Mouse (Mus musculus) heart, embryonic 14.5 days (tissue): ENCODE results near the gene Krtap29-1. TPM values are rescaled to one million over a fixed set of nuclear protein-coding genes. Genes with fewer than 3 reads are reported as not detected.

ENCODE experiments used
- ATAC-seq: fragments of 200-750 bp; cut with Nextera tagmentation; 2 replicates; pipeline ENCODE4 v1.8.0; 2017; ENCODE audit warnings: low read depth, moderate TSS enrichment; ENCODE audit not compliant: insufficient number of reproducible peaks, insufficient read depth, low FRiP score
- H3K27ac ChIP-seq, 2 experiments: fragments of 200-500 bp in 1 of 2; fragments of 300-500 bp in 1 of 2; sonication (generic) in 1 of 2; replicated peaks in 1 of 2; 2 replicates each; pipeline ENCODE4 v1.5.1; 2012 to 2014; ENCODE audit warnings: low read depth in 2 of 2, low read length in 2 of 2, control low read depth in 1 of 2, mild to moderate bottlenecking in 1 of 2, mixed read lengths in 1 of 2; ENCODE audit not compliant: control insufficient read depth in 1 of 2, insufficient read depth in 1 of 2
- H3K27me3 ChIP-seq: fragments of 300-500 bp; sonication (generic); 2 replicates; pipeline ENCODE4 v1.6.1; 2014; ENCODE audit warnings: mild to moderate bottlenecking, low read length, control low read depth; ENCODE audit not compliant: control insufficient read depth, insufficient read depth
- H3K36me3 ChIP-seq: fragments of 300-500 bp; sonication (generic); 2 replicates; pipeline ENCODE4 v1.6.1; 2014; ENCODE audit warnings: mild to moderate bottlenecking, control low read depth, low read length, mixed read lengths; ENCODE audit not compliant: control insufficient read depth, insufficient read depth
- H3K4me1 ChIP-seq, 2 experiments: fragments of 200-500 bp in 1 of 2; fragments of 300-500 bp in 1 of 2; sonication (generic) in 1 of 2; 2 replicates each; pipeline ENCODE4 v1.6.1; 2012 to 2014; ENCODE audit warnings: low read length in 2 of 2, control low read depth in 1 of 2, mixed read lengths in 1 of 2; ENCODE audit not compliant: control insufficient read depth in 2 of 2, insufficient read depth in 2 of 2
- H3K4me2 ChIP-seq: fragments of 300-500 bp; sonication (generic); 2 replicates; pipeline ENCODE4 v1.6.1; 2014; ENCODE audit warnings: mild to moderate bottlenecking, low read length
- H3K4me3 ChIP-seq, 2 experiments: fragments of 200-500 bp in 1 of 2; fragments of 300-500 bp in 1 of 2; sonication (generic) in 1 of 2; 2 replicates each; pipeline ENCODE4 v1.5.1; 2012 to 2014; ENCODE audit warnings: low read length in 2 of 2, mild to moderate bottlenecking in 2 of 2, control low read depth in 1 of 2, low read depth in 1 of 2, moderate library complexity in 1 of 2; ENCODE audit not compliant: control insufficient read depth in 1 of 2, insufficient read depth in 1 of 2
- H3K9ac ChIP-seq: fragments of 300-500 bp; sonication (generic); 2 replicates; pipeline ENCODE4 v1.6.1; 2014; ENCODE audit warnings: mild to moderate bottlenecking, low read length
- H3K9me3 ChIP-seq: fragments of 300-500 bp; sonication (generic); 2 replicates; pipeline ENCODE4 v1.6.1; 2016; ENCODE audit warnings: low read length, control low read depth; ENCODE audit not compliant: control insufficient read depth
- WGBS: fragments of 180-500 bp; shearing (Covaris S2); extraction: QIAGEN DNeasy Blood & Tissue Kit; methylation state at CpG from one replicate; pipeline ENCODE4 v1.1.7; 2014; 5-methylcytosine and 5-hydroxymethylcytosine counted together
- polyA plus RNA-seq: library from polyadenylated mRNA; unstranded; fragments of >200 nt; fragmentation: Nextera tagmentation; extraction: Ambion mirVana; gene quantifications from 2 replicates; pipeline ENCODE4 v1.2.1, GENCODE M21; 2014

The Krtap29-1 gene
- not detected in 2 replicates for polyA plus RNA-seq

DNA sequence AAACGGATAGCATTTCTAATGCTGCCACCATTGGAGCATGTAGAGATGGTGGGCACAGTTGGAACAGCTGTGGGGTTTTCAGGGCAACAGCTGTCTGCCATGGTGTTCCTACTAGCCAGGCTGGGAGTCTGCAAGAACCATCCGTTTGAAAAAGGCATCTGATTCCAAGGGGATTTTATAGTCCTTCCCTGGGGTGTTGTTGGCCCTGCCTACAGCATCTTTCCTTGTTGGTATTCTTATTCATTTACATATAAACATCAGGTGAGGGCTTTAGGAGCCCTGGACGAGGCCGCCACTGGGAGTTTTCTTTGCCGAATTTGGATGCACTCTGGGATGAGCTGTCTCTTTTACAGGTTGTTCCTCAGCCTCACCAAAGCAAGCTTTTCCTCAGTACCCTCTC is at the start of gene Krtap29-1:
TSS of gene Krtap29-1 (minus strand) at position 101 of the 400 bp plus-strand sequence.
- Histone ChIP-seq H3K36me3 (no peaks in the 10 kb centered on the region), H3K4me3 (no peak within 1 kb of the TSS), H3K9me3 (0 out of 2 replicates have a peak, but pooled peaks cover under 1% of the 10 kb centered on the region), H3K4me2 (no peak within 1 kb of the TSS), H3K27me3 (peaks cover 7% of the 10 kb centered on the region; the same call in 1 of the 2 replicates), H3K4me1 (no peaks in the 10 kb centered on the region), H3K27ac (no peak within 1 kb of the TSS), H3K9ac (no peak within 1 kb of the TSS)
- 68% methylated on average over 5 of the region's 5 CpGs for WGBS
- ATAC-seq: no peak

DNA sequence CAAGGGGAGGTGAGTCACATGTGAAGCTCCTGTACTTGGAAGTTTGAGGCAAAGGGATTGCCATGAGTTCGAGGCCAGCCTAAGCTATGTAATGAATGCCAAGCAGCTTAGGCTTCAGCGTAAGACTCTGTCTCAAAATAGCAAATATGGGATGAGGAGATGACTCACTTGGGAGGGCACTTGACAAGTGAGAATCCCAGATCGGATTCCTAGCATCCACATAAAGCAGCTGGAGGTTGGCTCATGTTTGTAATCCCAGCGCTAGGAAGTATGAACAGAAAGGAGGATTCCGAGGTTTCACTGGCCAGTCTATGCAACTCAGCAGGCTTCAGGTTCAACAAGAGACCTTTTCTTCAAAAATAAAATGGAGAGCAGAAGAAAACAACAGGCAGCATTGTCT is 42.6 kb upstream of the Krtap29-1 start:
- Histone ChIP-seq H3K36me3 (no peaks in the 10 kb centered on the region), H3K27me3 (no peaks in the 10 kb centered on the region), H3K9ac (no peak overlapping the region), H3K4me3 (no peak overlapping the region), H3K27ac (no peak overlapping the region), H3K4me1 (no peaks in the 10 kb centered on the region), H3K4me2 (no peak overlapping the region), H3K9me3 (no peaks in the 10 kb centered on the region)
- no peak for ATAC-seq
- 51% methylated on average over 5 of the region's 5 CpGs for WGBS

DNA sequence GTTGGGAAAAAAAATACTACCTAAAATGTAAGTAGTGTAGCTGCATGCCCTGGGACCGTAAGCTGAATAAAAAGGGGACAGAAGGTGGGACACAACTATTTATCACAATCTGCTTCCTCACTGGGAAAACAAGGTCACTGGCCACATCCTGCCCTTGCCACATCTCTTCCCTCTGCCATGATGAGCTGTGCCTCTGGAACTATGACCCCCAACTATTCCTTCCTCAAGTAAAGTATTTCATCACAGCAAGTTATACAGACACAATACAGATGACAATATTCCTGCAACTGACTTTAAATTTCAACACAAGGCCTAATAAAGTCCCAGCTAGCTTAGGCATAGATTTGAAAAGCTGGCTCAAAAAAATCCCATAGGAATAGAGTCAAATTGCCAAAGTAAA is 40.6 kb upstream of the Krtap29-1 start:
- 66% methylated on average over 1 of the region's 1 CpGs for WGBS

DNA sequence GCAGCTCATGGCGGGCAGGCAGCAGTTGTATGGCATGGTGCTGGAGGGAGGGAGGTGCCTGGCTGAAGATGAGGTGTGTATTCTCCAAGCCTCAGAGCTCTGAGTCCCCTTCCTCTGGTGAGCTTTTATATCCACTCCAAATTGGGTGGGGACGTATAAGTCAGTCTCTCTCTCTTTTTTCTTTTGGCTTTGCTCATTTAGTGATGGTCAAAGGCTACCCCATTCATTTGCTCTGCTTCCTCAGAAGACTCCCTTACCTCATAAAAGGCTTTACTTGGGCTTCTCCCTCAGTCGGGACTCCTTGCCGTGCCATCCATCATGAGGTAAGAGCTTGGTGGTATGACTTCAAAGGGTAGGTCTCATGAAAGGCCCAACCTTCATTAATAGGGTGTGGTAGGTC is 37.3 kb upstream of the Krtap29-1 start, which contains the start of gene Krt33a:
TSS of gene Krt33a (minus strand) at position 101 of the 400 bp plus-strand sequence.
- Histone ChIP-seq H3K4me3 (no peak within 1 kb of the TSS), H3K27ac (no peak within 1 kb of the TSS), H3K9me3 (no peaks in the 10 kb centered on the region), H3K9ac (no peak within 1 kb of the TSS), H3K36me3 (no peaks in the 10 kb centered on the region), H3K27me3 (no peaks in the 10 kb centered on the region), H3K4me1 (no peaks in the 10 kb centered on the region), H3K4me2 (no peak within 1 kb of the TSS)
- WGBS: 83% methylated on average over 4 of the region's 4 CpGs
- no peak for ATAC-seq

More for the DNA sequence above, 40.6 kb upstream of the Krtap29-1 start:
- Histone ChIP-seq H3K36me3 (no peaks in the 10 kb centered on the region), H3K27me3 (no peaks in the 10 kb centered on the region), H3K27ac (no peak overlapping the region), H3K4me1 (no peaks in the 10 kb centered on the region), H3K9me3 (no peaks in the 10 kb centered on the region), H3K4me3 (no peak overlapping the region), H3K4me2 (no peak overlapping the region), H3K9ac (no peak overlapping the region)
- no peak for ATAC-seq

DNA sequence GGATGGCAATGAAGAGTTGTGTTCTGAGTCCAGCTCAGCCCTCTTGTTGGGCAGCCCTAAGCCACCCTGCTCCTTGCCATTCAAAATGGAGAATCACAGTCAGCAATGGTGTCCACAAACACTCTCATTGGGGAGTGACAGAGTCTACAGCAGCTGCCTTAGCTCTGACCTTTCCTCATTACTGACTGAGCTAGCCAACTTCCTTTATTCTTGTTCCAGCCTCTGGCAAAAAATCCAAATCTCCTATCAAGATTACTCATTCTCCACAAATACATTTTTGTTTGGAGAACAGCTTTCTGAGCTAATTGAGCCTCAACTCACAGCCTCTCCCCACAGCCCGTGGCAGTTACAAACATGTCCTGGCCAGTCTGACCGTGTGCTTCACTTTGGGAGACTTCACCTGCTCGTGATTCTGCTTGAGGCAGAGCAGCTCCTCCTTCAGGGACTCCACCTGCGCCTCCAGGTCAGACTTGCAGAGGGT is 34.9 kb upstream of the Krtap29-1 start:
- no peak overlapping the region for H3K4me2 ChIP-seq
- 74% methylated on average over 4 of the region's 4 CpGs for WGBS
- no peaks in the 10 kb centered on the region for H3K27me3 ChIP-seq
- ATAC-seq: no peak
- H3K9me3 ChIP-seq: no peaks in the 10 kb centered on the region
- no peak overlapping the region for H3K4me3 ChIP-seq
- no peak overlapping the region for H3K27ac ChIP-seq
- H3K4me1 ChIP-seq: no peaks in the 10 kb centered on the region
- H3K36me3 ChIP-seq: no peaks in the 10 kb centered on the region
- no peak overlapping the region for H3K9ac ChIP-seq

DNA sequence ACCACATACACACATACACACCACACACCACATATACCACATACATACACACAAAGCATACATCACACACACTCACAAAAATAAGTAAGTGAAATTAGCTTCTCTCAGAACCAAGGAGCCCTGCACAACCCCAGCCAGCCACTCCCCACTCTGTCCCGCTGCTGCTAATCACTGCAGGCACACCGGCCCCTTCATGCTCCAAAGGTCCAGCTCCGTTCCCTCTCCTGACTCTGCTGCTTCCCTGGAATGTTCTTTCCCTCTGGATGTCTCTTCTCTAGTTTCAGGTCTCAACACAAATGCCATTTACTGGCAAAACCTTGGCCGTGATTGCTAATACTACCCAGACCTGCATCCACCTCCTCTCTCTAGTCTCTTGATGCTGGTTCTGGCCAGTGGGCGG is 31.8 kb upstream of the Krtap29-1 start:
- no peak for ATAC-seq
- Histone ChIP-seq H3K4me2 (no peak overlapping the region), H3K4me1 (no peaks in the 10 kb centered on the region), H3K36me3 (no peaks in the 10 kb centered on the region), H3K9ac (no peak overlapping the region), H3K27me3 (no peaks in the 10 kb centered on the region), H3K27ac (no peak overlapping the region), H3K4me3 (no peak overlapping the region), H3K9me3 (no peaks in the 10 kb centered on the region)
- 73% methylated on average over 5 of the region's 5 CpGs for WGBS

DNA sequence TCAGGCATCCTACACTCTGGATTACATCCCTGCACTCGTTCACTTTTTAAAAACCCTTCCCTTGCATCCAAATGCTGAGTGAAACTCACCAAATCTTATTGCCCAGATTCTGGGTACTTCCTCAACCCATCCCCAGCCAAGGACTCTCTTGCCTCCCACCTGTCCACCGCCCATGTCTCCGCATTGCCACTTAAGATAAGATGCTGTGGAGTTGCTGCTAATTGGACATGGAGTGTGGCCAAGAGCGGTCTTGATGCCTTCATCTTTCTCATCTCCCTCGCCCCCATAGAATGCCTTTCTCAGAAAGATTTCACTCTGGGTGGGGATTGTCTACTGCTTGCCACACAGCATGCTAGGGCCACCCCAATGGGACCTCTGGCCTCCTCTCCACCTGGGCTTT is 29.5 kb upstream of the Krtap29-1 start:
- Histone ChIP-seq H3K27me3 (no peaks in the 10 kb centered on the region), H3K4me1 (no peaks in the 10 kb centered on the region), H3K9me3 (no peaks in the 10 kb centered on the region), H3K36me3 (no peaks in the 10 kb centered on the region), H3K4me2 (no peak overlapping the region), H3K27ac (no peak overlapping the region), H3K9ac (no peak overlapping the region), H3K4me3 (no peak overlapping the region)
- WGBS: 66% methylated on average over 5 of the region's 5 CpGs
- ATAC-seq: no peak

DNA sequence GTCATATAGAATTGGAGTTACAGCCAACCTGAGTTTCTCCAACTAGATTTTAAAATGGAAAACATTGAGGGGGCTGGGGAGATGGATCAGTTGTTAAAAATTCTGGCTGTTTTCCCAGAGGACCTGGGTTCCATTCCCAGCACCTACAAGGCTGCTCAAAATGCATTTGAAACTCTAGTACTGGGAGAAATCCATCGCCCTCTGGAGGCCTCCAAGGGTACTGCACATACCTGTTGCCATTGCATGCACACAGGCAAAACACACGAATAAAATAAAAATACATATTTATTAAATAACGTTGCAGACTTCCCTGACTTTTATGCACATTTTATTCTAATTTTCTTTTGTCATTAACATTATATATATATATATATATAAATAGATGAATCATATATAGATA is 27.8 kb upstream of the Krtap29-1 start:
- Histone ChIP-seq H3K9me3 (peaks cover 7% of the 10 kb centered on the region; the same call in 1 of the 2 replicates), H3K4me1 (no peaks in the 10 kb centered on the region), H3K4me3 (no peak overlapping the region), H3K27ac (no peak overlapping the region), H3K27me3 (no peaks in the 10 kb centered on the region), H3K9ac (no peak overlapping the region), H3K4me2 (no peak overlapping the region), H3K36me3 (no peaks in the 10 kb centered on the region)
- 49% methylated on average over 3 of the region's 3 CpGs for WGBS
- ATAC-seq: no peak
